Mouse (Mus musculus): ENCODE results near the gene Erich4.

The Erich4 gene

DNA sequence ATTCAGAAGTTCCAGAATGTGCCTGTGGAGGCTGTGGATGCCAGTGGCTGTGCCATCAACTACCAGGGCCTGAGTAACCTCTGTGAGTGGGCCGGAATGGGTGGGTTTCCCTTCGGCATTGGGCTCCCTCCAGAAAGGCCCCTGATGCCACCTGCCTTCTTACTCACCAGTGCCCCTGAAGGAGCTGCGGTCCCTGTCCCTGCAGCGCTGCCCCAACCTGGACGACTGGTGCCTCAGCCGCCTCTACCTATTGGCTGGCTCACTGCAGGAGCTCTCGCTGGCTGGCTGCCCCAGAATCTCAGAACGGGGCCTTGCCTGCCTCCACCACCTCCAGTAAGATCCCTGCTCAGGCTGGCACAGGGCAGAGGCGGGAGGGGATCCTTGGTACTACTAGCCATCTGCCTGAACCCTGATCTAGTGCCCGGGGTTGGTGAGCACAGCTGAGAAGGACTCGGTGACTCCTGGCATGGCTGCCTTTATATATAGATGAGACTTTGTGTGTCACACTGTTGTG is 8.2 kb upstream of the Erich4 start:
- DNase-seq (ENCODE audit: low spot score in 2 of 2): no peak

DNA sequence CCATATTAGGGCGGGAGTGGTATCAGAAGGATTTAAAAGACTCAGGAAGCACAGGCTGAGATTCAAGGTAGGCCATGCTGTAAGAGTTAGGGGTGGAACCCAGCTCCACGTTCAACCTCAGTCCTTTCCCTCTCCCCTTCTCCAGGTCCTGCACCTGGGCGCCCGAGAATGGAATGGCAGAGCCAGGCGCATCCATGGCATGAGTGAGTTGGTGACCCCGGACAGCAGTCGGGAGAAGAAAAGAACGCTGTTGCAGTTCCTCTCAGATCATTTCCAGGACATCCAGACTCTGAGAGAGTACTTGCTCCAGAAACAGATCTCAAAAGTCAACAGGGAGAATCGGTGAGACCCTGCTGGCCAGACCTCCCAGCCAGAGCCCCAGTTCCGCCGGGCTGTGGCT is 5.1 kb upstream of the Erich4 start:
- DNase-seq (ENCODE audit: low spot score in 2 of 2): no peak

DNA sequence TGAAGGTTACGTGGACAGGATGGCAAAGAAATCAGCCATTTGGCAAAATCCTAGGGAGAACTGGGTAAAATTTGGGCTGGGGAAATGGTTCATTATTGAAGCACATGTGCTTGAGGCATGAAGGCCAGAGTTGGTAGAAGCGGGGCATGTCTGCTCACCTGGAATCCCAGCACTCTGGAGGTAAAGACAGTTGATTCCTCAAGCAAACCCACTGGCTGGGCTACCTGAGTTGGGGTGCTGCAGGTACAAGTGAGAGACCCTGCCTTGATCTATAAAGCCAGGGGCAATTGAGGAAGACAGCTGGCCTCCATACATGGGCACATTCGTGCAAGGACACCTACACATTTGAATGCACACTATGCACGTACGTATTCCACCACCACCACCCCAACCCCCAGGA is 4.4 kb upstream of the Erich4 start:
- no peak for DNase-seq (ENCODE audit: low spot score in 2 of 2)

DNA sequence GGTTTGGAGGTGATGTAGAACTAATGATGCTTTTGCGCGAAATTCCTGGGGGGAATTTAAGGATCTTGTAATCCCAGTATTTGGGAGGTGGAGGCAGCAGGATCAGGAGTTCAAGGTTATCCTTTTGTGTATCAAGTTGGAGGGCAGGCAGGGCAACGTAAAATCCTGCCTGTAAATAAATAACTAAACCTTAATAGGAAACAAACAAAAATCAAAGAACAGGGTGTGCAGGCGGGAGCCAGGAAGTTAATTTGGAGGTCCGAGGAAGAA is 4.0 kb upstream of the Erich4 start:
- no peak for DNase-seq (ENCODE audit: low spot score in 2 of 2)

DNA sequence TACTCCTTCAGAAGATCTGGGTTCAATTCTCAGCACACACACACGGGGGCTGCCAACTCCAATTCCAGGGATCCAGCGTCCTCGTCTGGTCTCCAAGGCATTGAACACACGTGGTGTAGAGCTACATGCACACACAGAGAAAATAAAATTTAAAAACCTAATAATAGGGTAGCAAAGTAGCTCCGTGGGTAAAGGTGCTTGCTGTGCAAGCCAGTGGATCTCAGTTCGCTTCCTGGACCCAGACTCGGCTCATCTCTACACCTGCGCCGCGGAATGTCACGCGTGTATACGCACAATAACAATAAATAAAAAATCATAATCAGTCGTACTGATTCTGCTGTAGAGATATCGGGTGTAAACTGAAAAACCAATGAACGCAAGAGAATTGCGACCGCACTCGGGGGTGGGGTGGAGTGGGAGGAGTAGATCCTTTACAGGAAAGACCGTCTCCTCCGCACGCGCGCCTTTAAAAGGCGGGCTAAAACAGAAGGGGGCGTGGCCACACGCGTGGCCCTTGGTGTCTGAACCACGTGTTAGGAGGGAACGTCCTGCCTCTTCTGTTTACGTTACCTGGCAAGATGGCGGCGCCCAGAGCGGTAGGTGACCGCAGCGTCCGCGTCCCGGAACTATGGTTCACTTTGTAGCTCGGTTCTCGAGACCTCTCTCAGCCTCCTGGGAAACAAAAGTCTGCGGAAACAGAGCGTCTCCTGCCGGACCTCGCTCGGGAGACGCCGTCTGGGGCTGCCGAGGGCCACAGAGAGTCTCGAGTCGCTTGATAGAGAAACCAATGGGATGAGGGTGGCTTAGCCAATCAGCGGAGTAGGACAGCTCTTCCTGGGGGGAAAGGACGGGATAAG is 3.4 kb upstream of the Erich4 start, which contains the start of gene Dmac2:
TSS of gene Dmac2 (plus strand) at position 550 of the 857 bp plus-strand sequence.
- peak; percentile 89 to 90 for DNase-seq (ENCODE audit: low spot score in 2 of 2)

DNA sequence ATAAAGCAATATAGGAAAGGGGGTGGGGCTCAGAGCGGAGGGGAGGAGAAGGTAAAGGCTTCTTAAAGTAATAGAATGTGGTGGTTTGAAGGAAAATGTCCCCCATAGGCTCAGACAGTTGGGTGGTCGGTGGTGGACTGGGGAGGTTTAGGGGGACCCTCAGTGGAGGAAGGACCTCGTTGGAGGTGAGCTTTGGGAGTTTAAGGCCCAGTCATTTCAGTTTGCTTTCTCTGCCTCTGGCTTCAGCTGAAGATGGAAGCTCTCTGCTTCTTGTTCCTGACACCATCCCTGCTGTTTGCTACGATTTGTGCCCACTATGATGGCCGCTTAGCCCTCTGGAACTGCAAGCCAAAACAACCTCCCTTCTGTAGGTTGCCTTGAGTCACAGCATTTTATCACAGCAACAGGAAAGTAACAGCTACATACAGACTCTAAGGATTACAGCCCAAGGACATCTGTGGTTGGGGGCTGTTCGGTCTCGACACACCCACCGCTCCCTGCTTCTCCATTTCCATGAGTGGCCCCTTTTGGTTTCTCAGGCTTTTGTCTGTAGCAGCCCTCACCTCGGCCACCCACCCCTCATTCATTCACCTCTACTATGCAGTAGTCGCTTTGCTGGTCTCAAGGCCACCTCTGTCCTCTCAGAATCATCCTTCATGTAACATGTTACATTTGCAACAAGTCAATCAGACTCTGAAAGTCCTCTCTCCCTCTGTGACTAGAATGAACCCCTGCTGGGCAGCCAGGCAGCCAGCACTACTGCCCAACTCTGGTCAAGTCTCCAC is 1.9 kb upstream of the Erich4 start:
- no peak for DNase-seq (ENCODE audit: low spot score in 2 of 2)

DNA sequence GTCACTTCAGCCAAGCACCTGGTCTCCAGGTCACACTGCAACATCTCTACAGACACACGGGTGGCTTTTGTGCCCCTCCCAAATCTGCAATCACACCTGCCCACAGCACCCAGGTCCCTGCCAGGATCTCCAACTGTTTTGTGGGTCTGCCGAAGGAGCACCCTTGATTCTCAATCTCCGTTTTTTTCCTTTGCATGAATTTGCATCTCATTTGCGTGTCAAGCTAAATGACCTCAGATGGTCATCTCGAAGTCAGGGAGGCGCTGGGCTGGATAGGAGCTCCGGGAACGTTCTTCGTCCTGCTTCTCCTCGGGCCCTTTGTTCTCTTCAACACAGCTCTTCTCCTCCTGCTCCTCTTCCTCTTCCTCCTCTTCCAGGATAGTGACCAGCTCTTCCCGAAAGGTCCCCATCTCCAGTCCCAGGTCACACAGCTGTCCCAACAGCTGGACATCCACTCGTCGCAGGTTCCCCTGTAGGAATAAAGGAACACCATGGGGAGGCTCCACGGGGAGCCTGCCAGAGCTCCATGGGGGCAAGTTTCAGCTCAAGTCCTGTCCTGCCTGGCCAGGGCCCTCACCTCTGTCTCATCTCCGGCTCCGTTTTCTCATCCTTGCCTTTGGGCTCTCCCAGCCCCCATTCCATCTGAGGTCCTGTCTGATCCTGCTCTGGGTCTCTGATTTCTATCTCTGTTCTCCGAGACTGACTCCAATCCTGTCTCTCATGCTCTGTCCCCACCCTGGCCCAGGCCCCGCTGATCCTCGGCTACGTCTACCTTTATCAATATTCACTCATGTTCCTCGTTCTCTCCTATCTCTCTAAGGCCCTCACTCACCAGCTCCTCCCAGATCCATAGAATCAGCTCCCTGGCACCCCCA is 624 bp downstream of the Erich4 start:
- DNase-seq (ENCODE audit: low spot score in 2 of 2): no peak

DNA sequence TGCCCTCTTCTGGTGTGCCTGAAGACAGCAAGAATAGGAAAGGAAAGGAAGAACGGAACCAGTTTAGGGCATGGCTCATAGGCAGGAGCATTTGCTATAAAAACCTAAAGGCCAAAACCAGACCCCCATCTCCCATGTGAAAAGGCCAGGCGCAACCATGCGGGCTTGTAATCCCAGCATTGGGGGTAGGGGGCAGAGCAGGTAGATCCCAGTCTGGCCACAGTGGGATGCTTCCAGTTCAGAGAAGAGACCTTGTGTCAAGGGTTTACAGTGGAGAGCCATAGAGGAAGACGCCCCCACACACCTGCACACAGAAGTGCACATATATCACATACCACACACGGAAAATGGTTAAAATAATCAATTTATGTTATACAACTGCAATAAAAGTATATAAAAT is 1.6 kb downstream of the Erich4 start:
- DNase-seq (ENCODE audit: low spot score in 2 of 2): no peak

DNA sequence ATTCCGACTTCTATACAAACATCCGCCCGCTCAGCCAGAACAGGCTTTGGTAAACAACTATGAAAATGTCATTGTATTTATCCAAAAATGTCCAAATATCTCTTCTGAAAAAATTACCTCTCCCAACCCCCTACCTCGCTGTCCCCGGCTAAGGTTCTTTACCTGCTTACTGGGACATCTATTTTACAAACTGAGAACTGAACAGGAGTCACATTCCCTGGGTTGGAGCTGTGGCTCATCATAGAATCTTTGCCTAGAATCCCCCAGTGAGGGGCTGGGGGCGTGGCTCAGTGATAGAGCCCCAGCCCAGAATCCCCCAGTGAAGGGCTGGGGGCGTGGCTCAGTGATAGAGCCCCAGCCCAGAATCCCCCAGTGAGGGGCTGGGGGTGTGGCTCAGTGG is 4.2 kb downstream of the Erich4 start:
- DNase-seq (ENCODE audit: low spot score in 2 of 2): no peak

DNA sequence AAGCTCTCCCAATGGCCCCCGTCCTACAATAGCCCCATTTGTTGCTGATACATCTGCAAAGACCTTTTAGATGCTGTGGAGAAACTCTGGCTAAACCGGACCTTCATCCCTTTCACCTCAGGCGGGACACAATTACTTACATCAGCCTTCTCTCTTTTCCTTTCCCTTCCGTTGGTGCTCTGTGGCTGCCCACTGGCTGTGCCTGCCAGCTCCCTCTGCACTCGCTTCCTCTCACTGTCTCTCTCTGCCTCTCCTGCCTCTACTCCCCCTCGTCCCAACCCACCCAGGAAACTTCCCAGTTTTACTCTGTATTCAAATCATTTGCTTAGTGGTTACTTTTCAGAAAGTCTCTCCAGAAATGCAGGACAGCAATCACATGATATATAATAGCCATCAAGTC is 5.6 kb downstream of the Erich4 start:
- no peak for DNase-seq (ENCODE audit: low spot score in 2 of 2)

DNA sequence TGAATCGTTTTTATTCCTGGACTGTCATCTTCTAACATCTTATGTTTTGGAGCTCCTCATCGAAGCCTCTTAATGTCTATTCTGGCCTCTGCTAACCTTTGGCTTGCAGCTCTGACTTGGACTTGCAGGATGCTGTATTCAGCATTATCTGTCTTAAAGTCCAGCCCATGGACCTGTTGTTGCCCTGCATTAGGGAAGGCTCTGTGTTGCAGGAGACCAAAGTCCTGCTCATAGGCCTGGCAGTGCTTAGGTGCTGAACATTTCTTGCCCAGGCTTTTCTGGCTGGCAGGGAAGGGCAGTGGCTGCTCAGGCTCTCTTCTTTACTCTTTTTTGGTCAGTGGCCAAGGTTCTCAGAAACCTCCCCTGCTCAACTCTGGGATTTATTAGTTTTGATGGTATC is 8.5 kb downstream of the Erich4 start:
- DNase-seq (ENCODE audit: low spot score in 2 of 2): no peak

DNA sequence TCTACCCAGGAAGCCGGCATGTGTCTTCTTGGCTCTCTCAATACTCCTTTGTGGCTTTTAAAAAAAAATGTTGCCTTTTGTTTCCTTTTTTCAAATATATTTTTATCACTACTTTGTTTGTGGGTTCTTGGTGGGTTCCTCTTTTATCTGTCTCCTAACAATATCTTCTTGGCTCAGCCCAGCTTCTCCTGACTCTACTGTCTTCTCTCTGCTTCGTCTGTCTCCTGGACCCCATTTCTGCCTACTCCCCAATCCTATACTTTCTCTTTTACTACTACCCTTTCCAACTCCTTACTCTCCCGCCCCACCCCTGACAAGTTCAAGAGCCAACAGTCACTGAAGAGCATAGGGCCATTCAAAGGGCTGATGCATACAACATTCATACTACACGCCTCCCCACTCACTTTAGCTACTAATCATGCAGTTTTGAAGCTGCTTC is 9.0 kb downstream of the Erich4 start:
- no peak for DNase-seq (ENCODE audit: low spot score in 2 of 2)

DNA sequence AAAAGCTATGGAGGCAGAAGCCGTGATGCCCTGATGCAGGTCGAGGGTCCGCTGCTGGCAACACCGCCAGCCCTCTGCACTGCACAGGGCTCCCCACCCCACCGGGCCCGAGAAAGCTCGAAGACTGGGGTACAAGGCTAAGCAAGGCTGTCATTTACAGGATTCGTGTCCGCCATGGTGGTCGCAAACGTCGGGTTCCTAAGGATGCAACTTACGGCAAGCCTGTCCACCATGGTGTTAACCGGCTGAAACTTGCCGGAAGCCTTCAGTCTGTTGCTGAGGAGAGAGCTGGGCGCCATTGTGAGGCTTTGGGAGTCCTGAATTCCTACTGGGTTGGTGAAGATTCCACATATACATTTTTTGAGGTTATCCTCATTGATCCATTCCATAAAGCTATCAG is 14.3 kb downstream of the Erich4 start:
- no peak for DNase-seq (ENCODE audit: low spot score in 2 of 2)

DNA sequence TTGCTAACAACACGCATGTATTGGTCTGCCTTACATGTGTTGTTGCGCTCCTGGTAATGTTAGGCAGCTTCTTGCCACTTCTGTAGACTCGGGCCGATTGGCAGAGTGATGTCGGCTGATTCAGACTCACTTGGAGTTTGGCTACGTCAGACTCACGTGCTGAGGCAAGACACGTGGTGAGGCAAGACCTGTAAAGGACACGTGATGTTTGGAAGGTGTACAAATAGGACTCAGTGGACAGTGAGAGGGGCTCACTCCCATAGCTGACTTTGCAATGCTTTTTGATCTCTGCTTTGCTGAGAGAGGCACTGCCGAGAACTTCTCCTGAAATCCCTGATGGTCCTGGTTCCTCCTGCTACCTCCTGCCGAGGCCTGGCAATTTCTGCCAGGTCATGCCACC is 15.0 kb downstream of the Erich4 start:
- DNase-seq (ENCODE audit: low spot score in 2 of 2): no peak

DNA sequence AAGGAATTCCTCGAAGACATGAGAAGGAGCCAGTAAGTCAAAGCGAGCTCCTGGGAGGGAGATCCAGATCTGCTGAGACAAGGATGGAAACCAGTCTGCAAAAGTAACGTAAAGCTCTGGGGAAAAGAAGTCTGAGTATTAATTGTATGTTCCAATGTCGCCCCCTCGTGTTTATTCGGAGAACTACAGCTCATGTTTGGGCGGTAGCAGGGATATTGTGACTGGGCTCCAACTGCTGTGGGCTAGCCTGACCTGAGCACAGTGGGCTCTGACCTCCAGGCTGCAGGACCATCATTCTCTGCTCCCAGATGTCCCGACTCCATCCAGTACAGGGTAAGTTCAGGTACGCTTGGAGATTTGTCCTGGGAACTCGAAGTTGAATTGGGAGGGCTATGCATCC is 16.0 kb downstream of the Erich4 start:
- peak; percentile 74 to 76 for DNase-seq (ENCODE audit: low spot score in 2 of 2)

DNA sequence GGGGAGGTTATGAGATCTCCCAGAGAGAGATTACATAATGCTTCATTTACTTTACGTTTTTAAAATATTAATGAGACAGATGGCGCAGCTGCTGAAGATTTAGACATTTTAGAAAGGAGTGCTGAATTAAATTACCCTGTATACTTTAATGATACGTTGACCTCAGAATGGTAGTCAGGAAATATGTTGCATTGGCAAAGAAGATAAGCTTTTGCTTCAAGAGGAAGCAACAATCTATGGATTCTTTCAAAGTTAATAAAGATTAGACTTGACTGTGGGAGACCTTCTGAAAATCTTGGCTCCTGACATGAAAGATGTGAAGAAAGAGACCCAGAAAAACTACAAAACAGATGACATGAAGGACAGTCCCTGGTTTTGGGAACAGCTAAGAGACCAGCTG is 21.8 kb downstream of the Erich4 start:
- no peak for DNase-seq (ENCODE audit: low spot score in 2 of 2)

DNA sequence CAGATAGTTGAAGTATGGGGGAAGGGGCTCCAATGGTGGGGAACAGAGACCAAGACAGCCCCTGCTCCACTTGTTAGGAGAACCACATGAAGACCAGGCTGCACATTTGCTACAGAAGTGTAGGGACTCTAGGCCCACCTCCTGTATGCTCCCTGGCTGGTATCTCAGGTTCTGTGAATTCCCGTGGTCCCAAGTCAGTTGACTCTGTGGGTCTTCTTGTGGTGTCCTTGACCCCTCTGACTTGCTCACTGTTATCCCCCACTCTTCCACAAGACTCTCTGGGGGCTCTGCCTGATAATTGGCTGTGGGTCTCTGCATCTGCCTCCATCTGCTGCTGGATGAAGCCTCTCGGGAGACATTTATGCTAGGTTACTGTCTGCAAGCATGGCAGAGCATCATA is 24.5 kb downstream of the Erich4 start:
- DNase-seq (ENCODE audit: low spot score in 2 of 2): no peak

DNA sequence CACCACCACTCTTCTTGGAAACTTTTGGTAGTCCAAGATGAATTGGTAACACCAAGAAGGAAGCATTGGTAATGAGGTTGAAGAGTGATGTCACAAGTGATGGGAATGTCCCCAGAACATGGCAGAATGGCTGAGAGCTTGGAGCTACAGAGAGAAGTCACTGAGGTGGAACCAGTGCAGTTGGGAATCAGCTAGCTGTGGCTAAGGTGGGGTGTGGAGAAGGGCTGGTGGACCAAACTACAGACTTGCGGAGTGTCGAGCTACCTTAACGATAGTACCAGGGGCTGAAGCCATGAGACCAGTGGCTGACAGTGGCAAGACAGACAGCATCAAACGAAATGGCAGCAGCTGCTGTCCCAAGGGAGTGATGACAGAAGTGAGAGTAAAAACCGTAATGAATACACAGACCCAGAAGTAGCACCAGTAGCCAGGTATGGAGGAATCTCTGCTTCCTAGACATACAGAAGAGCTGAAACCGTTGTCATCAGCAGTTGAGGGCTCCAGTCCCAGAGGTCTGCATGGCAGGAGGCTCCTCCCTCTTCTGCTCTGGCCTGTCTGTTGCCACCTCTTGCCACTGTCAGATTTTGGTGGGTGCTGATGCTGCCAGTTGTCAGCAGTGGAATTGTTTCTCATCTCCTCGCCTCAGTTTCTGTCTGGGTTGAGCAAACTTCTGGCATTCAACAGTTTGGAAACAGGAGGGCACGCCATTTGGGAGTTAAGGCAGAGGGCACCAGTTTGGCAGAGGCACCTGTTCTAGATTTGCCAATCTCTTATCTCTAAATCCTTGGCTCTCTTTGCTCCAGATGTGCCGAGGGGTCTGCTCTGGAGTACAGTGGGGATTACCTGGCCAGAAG is 30.1 kb downstream of the Erich4 start:
- DNase-seq (ENCODE audit: low spot score in 2 of 2): no peak

DNA sequence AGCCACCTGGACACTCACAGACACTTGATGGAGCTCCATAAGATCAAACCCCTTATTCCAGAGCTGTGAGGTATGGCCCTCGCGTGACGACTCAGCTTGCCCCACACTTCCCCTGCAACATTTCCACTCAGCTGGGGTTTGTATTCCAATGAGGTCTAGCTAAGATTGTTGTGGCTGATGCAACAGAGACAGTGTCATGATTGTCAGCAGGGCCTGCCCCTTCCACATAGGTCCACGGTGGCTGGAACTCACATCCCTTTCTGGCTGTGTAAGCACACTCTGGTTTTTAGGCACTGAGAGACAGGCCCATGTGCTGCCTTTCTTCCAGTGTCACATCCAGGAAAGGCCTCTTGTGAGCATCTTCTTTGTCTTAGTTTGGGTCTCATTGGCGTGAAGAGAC is 31.0 kb downstream of the Erich4 start:
- no peak for DNase-seq (ENCODE audit: low spot score in 2 of 2)

DNA sequence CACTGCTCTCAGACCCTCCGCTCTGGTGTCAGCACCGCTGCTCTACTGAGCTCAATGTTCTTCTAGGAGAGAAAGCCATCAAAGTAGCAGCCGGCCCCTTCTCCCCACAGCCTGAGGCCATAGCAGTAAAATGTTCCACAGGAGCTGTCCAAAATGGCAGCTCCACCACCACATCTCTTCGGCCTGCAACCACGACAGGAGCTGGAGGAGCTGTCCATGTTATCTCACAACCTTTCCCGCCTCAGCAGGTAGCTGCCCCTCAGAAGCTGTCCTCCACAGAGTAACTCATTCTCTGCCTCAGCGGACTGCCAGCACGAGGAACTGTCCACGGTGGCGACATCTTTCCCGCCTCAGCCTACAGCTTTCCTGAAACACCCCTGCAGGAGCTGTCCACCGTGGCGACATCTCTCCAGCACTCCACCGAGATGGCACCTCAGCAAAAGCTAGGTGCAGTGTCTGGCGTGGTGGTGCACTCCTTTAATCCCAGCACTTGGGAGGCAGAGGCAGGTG is 33.3 kb downstream of the Erich4 start:
- no peak for DNase-seq (ENCODE audit: low spot score in 2 of 2)

DNA sequence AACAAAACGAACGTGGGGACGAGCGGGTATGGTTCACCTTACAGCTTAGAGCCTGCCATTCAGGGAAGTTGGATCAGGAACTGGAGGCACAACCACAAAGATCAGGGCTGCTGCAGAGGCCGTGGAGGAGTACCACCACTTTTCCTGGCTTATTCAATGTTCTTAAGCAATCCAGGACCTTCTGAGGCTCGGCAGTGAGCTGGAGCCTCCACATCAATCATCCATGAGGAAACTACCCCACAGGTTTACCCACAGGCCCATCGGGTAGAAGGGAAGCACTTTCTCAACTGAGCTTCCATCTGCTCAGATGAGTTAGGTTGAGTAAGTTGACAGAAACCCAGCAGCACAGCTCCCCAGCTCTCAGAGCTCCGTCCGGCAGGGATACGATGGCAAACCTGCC is 36.3 kb downstream of the Erich4 start:
- no peak for DNase-seq (ENCODE audit: low spot score in 2 of 2)
